ENCODE assay signal across 14 mouse cellular contexts in genomic region chr2:31906407-31906806, GRCm38 (mm10). TPM values are rescaled to one million over a fixed set of nuclear protein-coding genes. Genes with fewer than 3 reads are reported as not detected.
"Had no signal": no experiment of that assay in that cellular context is flagged by ENCODE, and none has a peak within 500 bp of the region (broad histone marks: within the 10 kb centered on the region; RNA-seq: fewer than 3 reads in every experiment).

No protein-coding gene starts in this region.

- ATAC-seq: inflammation-experienced regulatory T-cells, adult 6 months; intestine, postnatal 0 days; liver, postnatal 0 days had no signal

- H3K4me2 ChIP-seq: limb, embryonic 12.5 days; liver, embryonic 13.5 days; neural tube, embryonic 12.5 days; stomach, embryonic 15.5 days had no signal

- H3K27ac ChIP-seq: limb, embryonic 12.5 days; liver, embryonic 13.5 days; neural tube, embryonic 12.5 days; stomach, embryonic 15.5 days had no signal

- H3K4me3 ChIP-seq: limb, embryonic 12.5 days; liver, embryonic 13.5 days; neural tube, embryonic 12.5 days; stomach, embryonic 15.5 days had no signal

- H3K9me3 ChIP-seq: limb, embryonic 12.5 days; liver, embryonic 13.5 days; neural tube, embryonic 12.5 days; stomach, embryonic 15.5 days had no signal

- H3K36me3 ChIP-seq: limb, embryonic 12.5 days; liver, embryonic 13.5 days; neural tube, embryonic 12.5 days; stomach, embryonic 15.5 days had no signal

- DNase-seq: kidney, adult 8-10 months; liver, embryonic 13.5 days; lung, postnatal 36 days; midbrain, embryonic 14.5 days; thymus, postnatal 4 days had no signal

- H3K9ac ChIP-seq: limb, embryonic 12.5 days; liver, embryonic 13.5 days; liver, postnatal 0 days; neural tube, embryonic 12.5 days; stomach, embryonic 15.5 days had no signal

- H3K27me3 ChIP-seq: limb, embryonic 12.5 days; liver, embryonic 13.5 days; neural tube, embryonic 12.5 days; stomach, embryonic 15.5 days had no signal

RNA-seq across cellular contexts. Expression of gene Lamc3, which starts 19.3 kb away (rescaled TPM):
- total RNA-seq: megakaryocyte progenitor cell, adult 5-6 weeks; monocyte, adult 5-6 weeks; neutrophil, adult 5-6 weeks had no signal
- polyA plus RNA-seq: inflammation-experienced regulatory T-cells, adult 6 months had no signal

RNA-seq across cellular contexts. Expression of gene Aif1l, which starts 43.5 kb away (rescaled TPM):
- total RNA-seq: monocyte, adult 5-6 weeks had no signal
